Mouse (Mus musculus) effector memory CD4-positive, alpha-beta T cell, adult 7 months (primary cell): ENCODE results near the gene Tesmin. TPM values are rescaled to one million over a fixed set of nuclear protein-coding genes. Genes with fewer than 3 reads are reported as not detected.

ENCODE experiments used
- polyA plus RNA-seq: library from polyadenylated mRNA; unstranded; fragments of 100-300 nt; shearing (Covaris generic); gene quantifications from one replicate; pipeline ENCODE4 v1.2.1, GENCODE M21; 2017

The Tesmin gene
- polyA plus RNA-seq = not detected

GRCm38 (mm10) chr19:3388629-3389057 lies at the start of gene Tesmin:
Gene Tesmin, plus strand, starts transcription at chr19:3388857.

GRCm38 (mm10) chr19:3414268-3414733 lies 25.6 kb downstream of the Tesmin start, which contains the start of gene Gal:
Gene Gal, minus strand, starts transcription at chr19:3414544.

Other genes with a start within 250 kb of the Tesmin start
- gene Mrpl21, start 106.0 kb upstream of the Tesmin start, polyA plus RNA-seq = 84.8 TPM
- gene Ighmbp2, start 105.8 kb upstream of the Tesmin start, polyA plus RNA-seq = 13.4 TPM
- gene Cpt1a, start 66.5 kb upstream of the Tesmin start, polyA plus RNA-seq = 16.3 TPM
- not detected for gene Gal, start 25.7 kb downstream of the Tesmin start, polyA plus RNA-seq
- gene Ppp6r3, start 186.9 kb downstream of the Tesmin start, polyA plus RNA-seq = 82.2 TPM